Mouse (Mus musculus): ENCODE results near the gene 4930539E08Rik. TPM values are rescaled to one million over a fixed set of nuclear protein-coding genes. Genes with fewer than 3 reads are reported as not detected.
A peak's percentile ranks its signal among the peaks of the same experiment; 100 is the strongest.

Gene 4930539E08Rik
- polyA plus RNA-seq, 1 experiment from 2014 or later: 0.10 TPM

DNA sequence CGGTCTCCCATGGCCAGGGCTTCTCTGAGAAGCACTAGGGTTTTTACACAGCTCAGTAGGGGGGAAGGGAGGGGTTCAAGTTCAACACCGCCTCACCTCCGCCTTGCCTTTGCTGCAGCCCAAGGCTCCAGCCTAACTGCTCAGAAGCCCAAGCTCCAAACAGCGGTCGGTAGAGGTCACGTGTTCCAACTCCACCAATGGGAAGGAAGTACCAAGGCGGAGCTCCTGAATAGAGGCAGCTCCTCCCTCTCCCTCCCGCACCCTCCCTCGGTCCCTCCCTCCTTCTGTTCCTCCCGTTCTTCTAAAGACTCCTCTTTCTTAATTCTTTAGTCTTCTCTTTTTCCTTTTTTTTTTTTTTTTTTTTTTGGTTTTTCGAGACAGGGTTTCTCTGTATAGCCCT lies 27.0 kb upstream of the 4930539E08Rik start:
- H3K4me1 ChIP-seq: no peaks in the 10 kb centered on the region
- H3K9ac ChIP-seq: no peak overlapping the region
- H3K4me2 ChIP-seq (replicated peaks): no peak overlapping the region
- no peak overlapping the region for H3K4me3 ChIP-seq
- WGBS: 66% methylated on average over 10 of the region's 11 CpGs
- H3K36me3 ChIP-seq: no peaks in the 10 kb centered on the region
- no peaks in the 10 kb centered on the region for H3K9me3 ChIP-seq (replicated peaks)
- no peaks in the 10 kb centered on the region for H3K27me3 ChIP-seq
- H3K27ac ChIP-seq: no peak overlapping the region
- ATAC-seq (ENCODE audit: low FRiP score): no peak

DNA sequence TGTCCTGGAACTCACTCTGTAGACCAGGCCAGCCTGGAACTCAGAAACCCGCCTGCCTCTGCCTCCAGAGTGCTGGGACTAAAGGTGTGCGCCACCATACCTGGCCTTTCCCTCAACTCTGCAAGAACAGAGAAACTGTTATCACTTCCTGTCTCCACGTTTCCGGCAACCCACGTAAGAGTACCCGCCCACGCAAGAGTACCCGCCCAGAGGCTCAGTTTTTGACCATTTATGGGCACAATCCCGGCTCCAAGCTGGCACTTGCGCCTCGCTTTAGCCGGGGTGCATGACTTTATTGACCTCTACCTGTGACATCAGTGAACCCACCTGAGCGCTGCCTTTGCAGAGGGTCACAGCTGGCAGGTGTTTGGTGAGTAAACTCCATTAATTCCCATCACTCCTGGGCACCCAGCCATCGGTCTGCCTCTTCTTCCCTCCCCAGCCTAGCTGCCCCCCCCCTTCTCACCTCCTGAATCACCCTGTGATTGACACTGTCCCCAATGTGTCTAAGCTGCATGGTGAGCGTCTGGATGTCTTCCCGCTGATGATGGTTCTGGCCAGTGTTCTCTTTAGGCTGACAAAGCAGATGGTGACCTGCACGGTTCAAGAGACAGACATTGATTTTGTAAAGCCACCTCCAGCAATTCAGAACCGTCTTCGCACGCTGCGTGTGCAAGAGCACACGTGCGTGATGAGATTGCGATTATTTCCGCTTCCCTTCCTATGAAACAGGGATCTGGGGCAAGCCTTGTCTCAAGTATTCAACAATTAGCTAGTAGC lies 25.8 kb upstream of the 4930539E08Rik start:
- no peaks in the 10 kb centered on the region for H3K36me3 ChIP-seq
- ATAC-seq (ENCODE audit: low FRiP score): no peak
- WGBS: 87% methylated on average over 25 of the region's 25 CpGs
- no peaks in the 10 kb centered on the region for H3K27me3 ChIP-seq
- no peaks in the 10 kb centered on the region for H3K9me3 ChIP-seq (replicated peaks)
- no peak overlapping the region for H3K4me3 ChIP-seq
- H3K9ac ChIP-seq: no peak overlapping the region
- H3K4me2 ChIP-seq (replicated peaks): no peak overlapping the region
- no peaks in the 10 kb centered on the region for H3K4me1 ChIP-seq
- H3K27ac ChIP-seq: no peak overlapping the region

DNA sequence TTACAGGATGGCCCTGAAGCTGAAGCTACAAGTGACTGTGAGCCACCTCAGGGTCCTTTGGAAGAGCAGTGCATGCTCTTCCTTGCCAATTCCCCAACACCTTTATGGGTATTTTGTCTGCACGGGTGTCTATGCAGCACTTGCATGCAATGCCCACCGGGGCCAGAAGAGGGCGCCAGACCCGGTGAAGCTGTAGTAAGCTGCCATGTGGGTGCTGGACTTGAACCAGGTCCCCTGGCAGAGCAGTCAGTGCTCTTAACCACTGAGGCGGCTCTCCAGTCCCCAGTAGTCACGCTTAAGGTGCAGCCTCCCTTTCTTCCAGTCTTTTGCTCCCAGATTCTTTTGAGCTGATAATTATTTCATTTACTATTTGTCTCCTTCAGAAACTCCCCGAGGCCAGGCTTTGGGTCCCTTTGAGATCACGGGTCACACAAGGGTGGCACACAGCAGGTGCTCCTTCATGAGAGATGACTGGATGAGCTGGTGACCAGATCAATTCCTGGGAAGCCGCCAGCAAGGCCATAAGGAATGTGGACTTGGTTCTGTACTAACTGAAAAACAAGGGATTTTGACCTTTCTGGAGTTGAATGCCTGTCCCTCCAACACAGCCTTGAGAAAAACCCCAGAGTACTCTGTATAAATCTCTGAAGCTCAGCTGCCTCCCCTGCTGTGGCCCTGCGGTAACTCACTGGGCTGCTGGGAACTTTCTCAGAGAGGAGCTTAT lies 21.7 kb upstream of the 4930539E08Rik start:
- 77% methylated on average over 10 of the region's 10 CpGs for WGBS

DNA sequence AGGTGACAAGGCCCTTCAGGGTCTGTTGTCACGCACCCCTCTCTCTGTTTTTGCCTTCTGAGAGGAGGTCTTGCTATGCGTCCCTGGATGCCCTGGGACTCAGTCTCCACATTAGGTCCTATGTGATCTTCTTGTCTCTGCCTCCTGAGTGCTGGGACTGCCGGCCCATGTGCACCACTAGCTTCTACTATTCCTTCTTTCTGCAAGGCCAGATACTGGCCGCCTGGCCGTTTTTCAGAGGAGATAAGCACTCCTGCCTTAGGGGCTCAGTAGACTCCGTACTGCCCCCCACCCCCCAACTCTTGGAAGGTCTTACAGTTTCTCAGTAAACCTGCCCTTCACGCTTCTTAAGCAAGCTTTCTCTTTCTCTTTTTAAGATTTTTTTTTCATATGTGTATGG lies 21.0 kb upstream of the 4930539E08Rik start:
- 95% methylated on average over 7 of the region's 7 CpGs for WGBS
- Histone ChIP-seq H3K9me3 (replicated peaks) (no peaks in the 10 kb centered on the region), H3K36me3 (no peaks in the 10 kb centered on the region), H3K27ac (no peak overlapping the region), H3K4me3 (no peak overlapping the region), H3K4me1 (no peaks in the 10 kb centered on the region), H3K27me3 (no peaks in the 10 kb centered on the region), H3K4me2 (replicated peaks) (no peak overlapping the region), H3K9ac (no peak overlapping the region)
- ATAC-seq (ENCODE audit: low FRiP score): no peak

More for the DNA sequence above, 21.7 kb upstream of the 4930539E08Rik start:
- no peak for ATAC-seq (ENCODE audit: low FRiP score)
- Histone ChIP-seq H3K9me3 (replicated peaks) (no peaks in the 10 kb centered on the region), H3K4me2 (replicated peaks) (no peak overlapping the region), H3K4me1 (no peaks in the 10 kb centered on the region), H3K27ac (no peak overlapping the region), H3K27me3 (no peaks in the 10 kb centered on the region), H3K36me3 (no peaks in the 10 kb centered on the region), H3K4me3 (no peak overlapping the region), H3K9ac (no peak overlapping the region)

DNA sequence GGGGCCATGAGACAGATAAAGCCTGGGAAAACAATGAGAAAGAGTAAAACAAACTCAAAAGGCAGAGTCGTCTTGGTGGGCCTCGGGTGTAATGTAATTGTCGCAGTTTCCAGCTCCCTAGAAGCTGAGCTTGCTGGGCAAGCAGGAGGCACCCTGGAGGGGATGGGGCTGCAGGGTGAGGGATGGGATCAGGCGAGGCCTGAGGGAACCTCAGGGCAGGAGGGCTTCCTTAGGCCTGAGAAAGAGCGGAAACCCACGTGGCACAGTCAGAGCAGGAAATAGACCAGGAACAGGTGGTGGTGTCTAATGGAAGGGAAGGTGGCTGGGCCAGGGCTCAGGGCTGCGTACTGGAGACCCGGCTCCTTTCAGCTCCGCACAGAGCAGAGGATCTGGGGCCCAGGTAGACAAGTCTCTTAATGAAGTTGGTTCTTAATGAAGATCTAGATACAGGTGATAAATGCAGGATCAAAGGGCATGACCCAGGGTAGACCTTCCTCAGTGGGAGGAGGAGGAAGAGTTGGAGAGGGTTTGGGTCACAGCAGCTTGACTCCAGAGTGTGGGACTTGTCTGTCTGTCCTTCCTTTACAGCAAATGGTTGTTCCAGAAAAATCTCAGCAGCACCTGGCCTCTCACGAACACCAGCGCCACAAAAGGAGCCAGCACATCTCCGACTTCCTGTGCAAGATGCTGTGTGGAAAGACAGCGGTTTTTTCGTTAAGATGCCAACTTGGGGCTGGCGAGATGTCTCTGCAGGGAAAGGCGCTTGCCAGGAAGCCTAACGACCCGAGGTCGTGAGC lies 19.2 kb upstream of the 4930539E08Rik start:
- 77% methylated on average over 19 of the region's 19 CpGs for WGBS
- Histone ChIP-seq H3K9me3 (replicated peaks) (no peaks in the 10 kb centered on the region), H3K27ac (no peak overlapping the region), H3K4me1 (peaks cover 10% of the 10 kb centered on the region), H3K27me3 (no peaks in the 10 kb centered on the region), H3K9ac (no peak overlapping the region), H3K4me3 (no peak overlapping the region), H3K4me2 (replicated peaks) (no peak overlapping the region), H3K36me3 (no peaks in the 10 kb centered on the region)
- no peak for ATAC-seq (ENCODE audit: low FRiP score)

DNA sequence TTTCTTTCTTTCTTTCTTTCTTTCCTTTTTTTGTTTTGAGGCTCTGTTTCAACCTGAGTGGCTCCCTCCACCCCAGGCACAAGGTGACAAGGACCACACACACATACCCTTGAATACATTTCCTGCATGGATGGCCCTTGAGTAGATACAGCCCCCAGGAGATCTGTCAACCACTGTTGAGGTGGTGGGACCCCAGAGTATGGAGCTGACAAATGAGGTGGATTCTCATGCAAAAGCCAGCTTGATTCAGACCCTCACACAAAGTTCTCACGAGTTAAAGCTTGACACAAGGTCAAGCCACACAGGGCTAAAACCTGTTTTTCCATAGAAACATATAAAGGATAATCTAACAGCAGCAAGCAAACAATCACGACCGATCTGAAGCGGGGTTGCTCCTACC lies 17.1 kb upstream of the 4930539E08Rik start:
- H3K9me3 ChIP-seq (replicated peaks): 0 out of 2 replicates have a peak, but pooled peaks cover 2% of the 10 kb centered on the region
- no peak overlapping the region for H3K27ac ChIP-seq
- H3K4me2 ChIP-seq (replicated peaks): no peak overlapping the region
- no peak for ATAC-seq (ENCODE audit: low FRiP score)
- H3K36me3 ChIP-seq: no peaks in the 10 kb centered on the region
- no peaks in the 10 kb centered on the region for H3K27me3 ChIP-seq
- peaks cover 10% of the 10 kb centered on the region for H3K4me1 ChIP-seq
- H3K4me3 ChIP-seq: no peak overlapping the region
- WGBS: 88% methylated on average over 4 of the region's 4 CpGs
- no peak overlapping the region for H3K9ac ChIP-seq

DNA sequence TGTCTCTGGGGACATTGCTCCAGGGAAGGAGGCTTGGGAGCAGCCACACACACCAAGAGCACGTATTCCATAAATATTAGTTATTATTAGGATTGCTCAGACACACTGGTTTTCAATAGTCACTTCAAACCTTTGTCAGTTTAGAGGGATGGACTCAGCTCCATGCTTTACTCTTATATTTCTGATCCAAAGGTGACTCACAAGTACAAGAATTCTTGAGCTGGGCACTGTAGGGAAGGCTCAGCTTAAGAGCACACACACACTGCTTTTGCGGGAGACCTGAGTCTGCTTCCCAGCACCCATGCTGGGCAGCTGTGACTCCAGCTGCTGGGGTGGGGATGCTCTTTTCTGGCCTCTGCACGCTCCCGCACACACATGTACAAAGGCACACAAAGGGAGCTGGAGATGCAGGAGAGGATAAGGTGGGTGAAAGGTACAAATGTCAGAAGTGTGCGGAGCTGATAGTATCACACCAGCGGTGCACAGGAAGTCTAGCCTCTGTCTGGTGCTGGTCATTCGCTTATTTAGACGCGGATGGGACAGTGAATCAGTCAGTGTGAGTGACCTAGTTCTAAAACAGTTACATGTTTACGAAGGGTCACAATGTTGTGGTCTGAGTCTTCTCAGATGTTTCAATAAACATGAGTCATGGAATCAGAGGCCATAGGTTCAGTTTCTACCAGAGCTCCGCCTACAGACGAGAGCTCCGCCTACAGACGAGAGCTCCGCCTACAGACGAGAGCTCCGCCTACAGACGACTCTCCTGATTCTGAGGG lies 16.5 kb upstream of the 4930539E08Rik start:
- no peak overlapping the region for H3K4me2 ChIP-seq (replicated peaks)
- no peaks in the 10 kb centered on the region for H3K27me3 ChIP-seq
- no peak overlapping the region for H3K9ac ChIP-seq
- H3K4me3 ChIP-seq: no peak overlapping the region
- no peaks in the 10 kb centered on the region for H3K36me3 ChIP-seq
- ATAC-seq (ENCODE audit: low FRiP score): no peak
- H3K27ac ChIP-seq: peak overlapping the region; percentile 70; the same call in 1 of the 2 replicates
- WGBS: 92% methylated on average over 18 of the region's 18 CpGs
- H3K9me3 ChIP-seq (replicated peaks): 0 out of 2 replicates have a peak, but pooled peaks cover 3% of the 10 kb centered on the region
- peaks cover 10% of the 10 kb centered on the region for H3K4me1 ChIP-seq

DNA sequence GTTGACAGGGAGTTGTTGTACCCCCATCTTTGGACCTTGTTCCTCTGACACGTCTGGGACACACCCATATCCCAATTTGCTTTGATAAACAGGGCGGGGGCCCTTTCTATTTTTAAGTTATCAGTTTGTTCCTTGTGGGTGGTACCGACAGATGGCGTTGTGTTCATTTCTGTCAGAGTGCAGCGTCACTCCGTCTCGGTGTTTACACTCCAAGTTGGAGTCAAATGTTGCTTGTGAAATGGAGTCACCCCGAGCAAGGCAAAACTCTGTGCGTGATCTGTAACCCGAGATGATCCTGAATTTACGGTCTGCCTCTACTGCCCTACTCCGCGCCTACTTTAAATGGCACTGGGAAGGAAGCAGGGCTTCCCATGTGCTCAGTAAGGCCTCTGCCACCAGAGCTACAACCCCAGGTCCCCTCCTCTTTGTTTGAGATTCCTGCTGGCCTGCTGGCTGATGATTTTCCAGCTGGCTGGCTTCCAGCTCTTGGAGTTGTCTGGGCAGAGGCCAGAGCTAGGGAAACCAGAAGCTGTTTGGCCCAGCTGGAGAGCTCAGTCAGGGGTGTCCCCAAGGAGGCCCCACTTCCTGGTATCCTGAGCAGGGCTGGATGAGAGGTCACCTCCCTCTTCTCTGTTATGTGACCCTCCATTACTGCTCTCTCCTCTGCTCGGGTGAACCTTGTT lies 15.4 kb upstream of the 4930539E08Rik start:
- 20% methylated on average over 14 of the region's 14 CpGs for WGBS
- H3K4me3 ChIP-seq: no peak overlapping the region
- H3K4me1 ChIP-seq: peaks cover 13% of the 10 kb centered on the region
- no peaks in the 10 kb centered on the region for H3K36me3 ChIP-seq
- H3K4me2 ChIP-seq (replicated peaks): 0 out of 2 replicates have a peak overlapping the region, but pooled peaks have one; percentile 1
- no peak overlapping the region for H3K9ac ChIP-seq
- H3K9me3 ChIP-seq (replicated peaks): 0 out of 2 replicates have a peak, but pooled peaks cover 3% of the 10 kb centered on the region
- H3K27me3 ChIP-seq: no peaks in the 10 kb centered on the region
- H3K27ac ChIP-seq: peak overlapping the region; percentile 70
- peak; percentile 89 for ATAC-seq (ENCODE audit: low FRiP score)

DNA sequence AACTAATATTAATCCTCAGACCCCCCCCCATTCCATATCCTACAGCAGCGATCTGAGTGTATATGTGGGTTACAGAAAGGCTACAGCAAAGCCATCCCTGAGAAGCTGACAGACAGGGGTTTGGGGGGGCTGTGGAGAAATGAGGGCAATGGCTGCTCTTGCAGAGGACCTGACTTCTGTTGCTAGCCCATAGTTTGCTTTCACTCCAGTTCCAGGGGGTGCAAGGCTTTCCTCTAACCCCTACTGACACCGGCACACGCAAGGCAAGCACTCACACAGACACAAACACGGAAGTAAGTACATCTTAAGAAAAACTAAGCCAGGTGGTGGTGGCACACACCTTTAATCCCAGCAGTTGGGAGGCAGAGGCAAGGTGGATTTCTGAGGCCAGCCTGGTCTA lies 14.2 kb upstream of the 4930539E08Rik start:
- peaks cover 13% of the 10 kb centered on the region for H3K4me1 ChIP-seq
- H3K27me3 ChIP-seq: no peaks in the 10 kb centered on the region
- no peaks in the 10 kb centered on the region for H3K36me3 ChIP-seq
- H3K27ac ChIP-seq: no peak overlapping the region
- no peak overlapping the region for H3K4me2 ChIP-seq (replicated peaks)
- H3K9ac ChIP-seq: no peak overlapping the region
- no peak for ATAC-seq (ENCODE audit: low FRiP score)
- no peak overlapping the region for H3K4me3 ChIP-seq
- 0 out of 2 replicates have a peak, but pooled peaks cover 3% of the 10 kb centered on the region for H3K9me3 ChIP-seq (replicated peaks)
- 96% methylated on average over 4 of the region's 4 CpGs for WGBS

DNA sequence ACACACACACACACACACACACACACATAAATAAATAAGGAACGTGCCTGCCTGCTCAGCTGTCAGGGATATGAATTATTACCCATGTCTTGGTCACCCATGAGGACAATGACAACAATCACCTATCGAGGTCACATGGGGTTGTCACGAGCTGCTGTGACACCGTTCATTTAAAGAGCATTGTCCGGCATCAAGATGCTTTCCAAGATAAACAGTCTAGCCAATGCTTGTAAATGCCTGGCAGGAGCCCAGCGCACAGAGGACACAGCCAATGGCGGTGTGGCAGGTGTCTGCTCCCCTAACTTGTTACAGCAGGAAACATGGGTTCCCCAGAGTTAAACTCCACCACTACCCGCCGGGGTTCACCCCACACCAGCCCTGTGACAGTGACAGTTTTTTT lies 12.9 kb upstream of the 4930539E08Rik start:
- WGBS: 83% methylated on average over 9 of the region's 9 CpGs
- Histone ChIP-seq H3K4me1 (peaks cover 13% of the 10 kb centered on the region), H3K4me2 (replicated peaks) (no peak overlapping the region), H3K9ac (no peak overlapping the region), H3K27ac (no peak overlapping the region), H3K9me3 (replicated peaks) (0 out of 2 replicates have a peak, but pooled peaks cover 3% of the 10 kb centered on the region), H3K36me3 (no peaks in the 10 kb centered on the region), H3K4me3 (no peak overlapping the region), H3K27me3 (no peaks in the 10 kb centered on the region)
- ATAC-seq (ENCODE audit: low FRiP score): no peak

Data from hindbrain, embryonic 12.5 days (tissue).